Mouse (Mus musculus) CH12F3 (cell line): ENCODE data around the gene Cdh15.

ENCODE experiments used
- in situ Hi-C: fragments of 300-500 bp; cut with MboI; formaldehyde crosslinking; loops from 2 replicates; pipeline ENCODE4 v1.14.3; 2020; ENCODE audit warnings: low sequenced_read_pairs

The Cdh15 gene

DNA sequence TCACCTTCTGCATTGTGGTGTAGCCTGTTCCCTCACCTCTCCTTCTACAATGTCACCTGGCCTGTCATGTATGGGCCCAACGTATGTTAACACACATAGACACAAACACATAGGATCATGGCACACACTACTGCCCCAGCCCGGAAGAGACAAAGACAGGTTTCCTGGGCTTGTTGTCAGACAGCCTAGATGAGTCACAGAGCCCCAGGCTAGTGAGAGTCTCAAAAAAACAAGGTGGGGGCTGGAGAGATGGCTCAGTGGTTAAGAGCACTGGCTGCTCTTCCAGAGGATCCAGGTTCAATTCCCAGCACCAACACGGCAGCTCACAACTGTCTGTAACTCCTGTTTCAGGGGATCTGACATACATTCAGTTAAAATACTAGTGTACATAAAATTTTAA lies 30.5 kb downstream of the Cdh15 start:
- in situ Hi-C loops, result no loop called here

DNA sequence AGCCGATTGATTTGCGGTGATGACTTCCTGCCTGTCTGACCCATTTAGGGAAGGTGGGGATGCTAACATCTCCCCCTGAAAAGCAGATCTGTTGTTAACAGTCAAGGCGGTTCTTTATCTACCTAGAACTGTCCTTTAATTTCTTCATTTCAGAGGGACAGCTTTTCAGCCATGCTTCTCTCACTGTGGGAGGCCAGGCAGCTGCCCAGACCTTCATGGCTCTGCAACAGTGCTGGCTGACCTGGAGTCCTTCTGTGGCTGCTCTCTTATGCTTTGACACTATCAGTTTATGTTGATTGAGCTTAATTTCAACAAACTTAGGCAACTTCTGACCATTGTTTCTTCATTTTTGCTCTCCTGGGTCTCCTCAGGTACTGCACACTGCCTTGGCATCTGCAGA lies 32.5 kb downstream of the Cdh15 start:
- in situ Hi-C loops, result no loop called here

DNA sequence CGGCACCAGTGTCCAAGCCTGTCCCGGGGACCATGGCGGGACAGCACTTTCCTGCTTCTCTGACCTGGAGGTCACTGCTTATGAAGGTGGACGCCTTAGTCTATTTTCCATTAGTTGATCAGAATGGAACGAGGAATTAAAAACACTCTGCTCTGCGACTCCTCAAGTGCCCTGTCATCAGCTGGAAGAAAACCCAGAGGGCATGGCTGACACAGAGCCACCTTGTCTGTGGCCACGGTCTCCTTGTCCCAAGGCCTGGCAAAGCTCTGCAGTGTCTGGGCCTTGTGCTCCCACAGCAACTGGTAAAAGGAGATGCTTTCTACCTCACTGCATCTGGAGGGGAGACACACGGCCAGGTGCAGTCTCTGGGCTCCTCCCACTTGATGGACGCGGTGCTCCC lies 35.9 kb downstream of the Cdh15 start:
- in situ Hi-C loops, result no loop called here

DNA sequence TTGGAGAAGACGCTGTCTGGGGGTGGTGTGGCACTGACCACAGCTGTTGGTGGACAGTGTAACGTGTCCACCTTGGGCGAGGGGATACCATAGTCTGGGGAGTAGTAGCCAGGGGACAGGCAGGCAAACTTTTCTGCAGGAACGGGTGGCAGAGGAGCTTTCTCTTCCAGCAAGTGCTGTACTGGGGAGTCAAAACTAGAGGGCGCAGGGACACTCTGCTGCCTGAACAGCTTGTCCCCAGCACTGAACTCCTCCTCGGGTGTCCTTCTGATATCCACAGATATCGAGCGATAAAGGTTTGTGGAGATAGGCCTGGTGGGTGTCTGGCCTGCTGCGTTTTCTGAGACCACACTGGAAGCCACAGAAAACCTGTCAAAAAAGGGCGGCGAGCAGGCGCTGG lies 43.7 kb downstream of the Cdh15 start:
- in situ Hi-C loops, result no loop called here

DNA sequence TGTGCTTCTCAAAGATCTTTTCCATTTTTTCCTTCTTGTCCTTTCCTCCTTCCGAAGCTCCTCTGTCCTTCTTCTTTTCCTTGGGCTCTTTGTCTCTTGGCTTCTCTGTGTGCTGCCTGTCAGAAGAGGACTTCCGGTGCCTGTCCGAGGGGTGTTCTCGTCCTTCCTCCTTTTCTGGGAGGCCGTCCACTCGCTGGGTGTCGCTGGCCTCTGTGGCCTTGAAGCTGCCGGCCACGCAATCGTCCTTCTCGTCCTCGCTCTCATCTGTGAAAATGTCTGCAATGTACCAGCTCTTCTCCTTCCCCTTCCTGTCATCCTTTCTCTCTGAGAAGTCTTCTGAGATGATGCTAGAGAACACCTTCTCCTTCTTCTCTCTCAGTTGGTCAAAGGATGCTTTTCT lies 45.7 kb downstream of the Cdh15 start:
- in situ Hi-C loops, result no loop called here

DNA sequence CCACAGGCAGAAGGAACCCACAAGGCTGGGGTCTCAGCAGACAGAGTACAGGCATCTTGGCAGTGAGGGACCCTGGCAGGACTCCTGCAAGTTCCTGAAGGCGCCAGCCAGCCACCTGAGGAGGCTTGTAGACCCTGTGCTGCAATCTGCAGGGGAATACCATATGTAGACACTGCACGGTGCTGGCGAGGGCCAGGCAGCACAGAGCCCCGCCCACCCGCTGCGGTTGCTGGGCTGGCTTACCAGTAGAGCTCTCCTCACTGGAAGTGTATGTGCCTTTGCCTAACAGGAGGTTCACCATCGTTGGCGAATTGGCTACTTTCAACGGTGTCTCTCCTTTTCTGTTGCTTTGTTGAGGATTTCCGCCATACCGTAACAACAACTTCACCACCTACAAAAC lies 48.6 kb downstream of the Cdh15 start:
- in situ Hi-C loops, result no loop called here

DNA sequence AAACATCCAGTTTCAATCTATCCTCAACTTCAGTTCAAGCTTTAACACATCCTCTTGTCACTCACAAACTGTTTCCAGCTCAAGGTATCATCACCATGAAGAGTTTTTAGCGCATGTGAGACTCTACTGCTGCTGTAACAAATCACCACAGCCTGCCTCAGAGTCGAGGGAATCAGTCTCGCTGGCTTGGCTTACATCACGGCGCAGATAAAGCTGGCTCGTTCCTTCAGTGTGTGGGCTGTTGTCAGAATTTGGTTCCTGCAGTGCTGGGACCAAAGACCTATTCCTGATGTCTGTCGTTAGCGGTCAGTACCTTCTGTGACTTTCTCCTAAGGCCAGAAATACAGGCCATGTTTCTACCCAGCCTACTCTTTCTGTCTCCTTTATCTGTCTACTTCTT lies 49.4 kb downstream of the Cdh15 start:
- in situ Hi-C loops, result no loop called here

DNA sequence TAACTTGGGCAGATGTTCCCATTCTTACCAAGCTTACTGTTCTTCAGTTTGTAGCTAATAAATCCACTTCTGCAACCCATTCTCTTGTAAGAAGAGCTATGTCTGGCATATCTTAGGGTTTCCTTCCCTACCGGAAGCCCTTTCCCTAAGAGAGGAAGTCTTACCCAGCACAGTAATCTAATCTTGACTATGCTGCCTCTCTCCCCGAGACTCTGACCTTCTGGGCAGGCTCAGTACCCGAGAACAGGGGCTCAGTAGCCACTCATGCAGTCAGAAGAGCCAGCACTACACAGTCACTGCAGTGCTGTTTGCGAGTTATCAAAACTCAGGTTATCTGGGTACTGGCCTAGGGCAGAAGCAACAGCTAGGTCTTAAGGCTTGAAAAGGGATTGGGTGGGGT lies 50.3 kb downstream of the Cdh15 start:
- in situ Hi-C loops, result no loop called here

DNA sequence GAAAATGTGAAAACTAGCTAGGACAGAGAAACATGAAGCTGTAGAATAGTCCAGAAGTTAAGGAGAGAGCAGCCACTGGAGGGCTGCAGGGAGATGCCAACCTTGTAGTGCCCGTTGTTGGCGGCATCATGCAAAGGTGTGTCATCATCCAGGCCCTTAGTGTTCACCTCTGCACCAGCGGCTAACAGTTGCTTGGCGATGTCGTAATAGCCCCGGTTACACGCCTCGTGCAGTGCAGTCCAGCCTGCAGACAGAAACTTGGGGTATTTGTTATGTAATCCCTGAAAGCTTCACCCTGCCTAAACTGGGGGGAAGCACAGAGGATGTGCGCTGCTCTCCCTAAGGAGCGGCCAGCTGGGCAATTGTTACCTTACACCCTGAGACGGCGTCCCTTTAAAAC lies 50.7 kb downstream of the Cdh15 start:
- in situ Hi-C loops, result no loop called here

DNA sequence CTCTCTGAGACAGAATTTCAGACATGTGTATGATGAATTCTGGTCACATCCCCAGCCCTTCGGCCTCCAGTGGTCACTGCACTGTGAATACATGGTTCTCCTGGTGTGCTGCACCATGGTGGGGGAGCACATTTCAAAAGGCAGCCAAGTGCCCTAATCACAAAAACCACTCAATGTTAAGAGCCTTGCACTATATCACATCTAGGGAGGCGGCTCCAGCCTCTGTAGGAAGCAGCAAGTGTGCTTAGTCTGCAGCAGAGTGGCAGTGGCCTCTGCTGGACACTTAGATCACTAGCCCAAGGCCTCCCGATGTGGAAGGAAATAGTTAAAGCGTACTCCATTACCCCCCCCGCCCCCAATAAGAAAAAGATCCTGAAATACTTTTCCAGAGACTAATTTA lies 51.3 kb downstream of the Cdh15 start:
- in situ Hi-C loops, result no loop called here

DNA sequence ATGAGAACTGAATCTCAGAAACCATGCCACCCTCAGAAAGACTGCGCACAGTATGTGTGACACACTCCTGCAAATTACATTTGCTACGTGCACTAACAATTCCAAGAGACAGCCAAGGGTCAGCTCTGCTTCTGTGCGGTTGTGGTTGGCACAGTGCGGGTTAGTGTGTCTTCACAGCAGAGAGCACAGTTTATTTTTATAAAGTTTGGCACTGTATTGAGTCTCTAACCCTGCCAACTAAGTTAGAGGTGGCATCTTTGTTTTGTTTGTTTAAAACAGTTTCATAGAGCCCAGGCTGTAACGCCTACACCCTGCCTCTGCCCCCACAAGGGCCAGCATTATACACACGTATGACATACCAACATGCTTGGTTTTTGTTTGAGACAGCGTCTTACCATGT lies 53.7 kb downstream of the Cdh15 start:
- in situ Hi-C loops, result loop anchor here (10.0 kb wide), 1 partner anchor 293 kb away; no protein-coding TSS in a partner anchor

DNA sequence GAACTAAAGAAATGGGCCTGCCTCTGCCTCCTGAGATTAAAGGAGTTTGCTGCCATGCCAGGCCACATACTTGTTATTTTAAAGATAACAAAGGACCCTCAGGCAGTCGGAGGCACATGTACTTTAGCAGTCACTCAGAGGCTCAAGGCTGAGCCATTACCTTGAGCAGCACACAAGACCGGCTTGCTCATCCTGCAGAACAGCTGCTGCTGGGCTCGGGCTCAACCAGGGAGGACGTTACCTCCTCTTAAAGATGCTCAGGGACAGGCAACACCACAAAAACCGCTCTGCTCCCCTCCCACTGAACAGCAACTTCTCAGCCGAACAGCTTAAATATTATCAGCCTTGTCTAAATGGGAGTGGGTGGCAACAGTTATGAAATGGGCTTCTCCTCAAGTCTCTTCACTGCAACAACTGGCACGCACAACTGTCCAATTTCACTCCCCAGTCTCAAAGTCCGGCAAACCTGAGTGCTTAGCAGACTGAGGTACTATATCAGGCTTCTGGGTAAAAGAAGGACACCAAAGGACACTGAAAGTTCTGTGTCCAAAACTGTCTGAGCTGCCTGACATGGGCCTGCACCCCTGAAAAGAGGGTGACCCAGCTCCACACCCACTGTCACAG lies 54.2 kb downstream of the Cdh15 start:
- in situ Hi-C loops, result loop anchor here (10.0 kb wide), 1 partner anchor 293 kb away; no protein-coding TSS in a partner anchor

DNA sequence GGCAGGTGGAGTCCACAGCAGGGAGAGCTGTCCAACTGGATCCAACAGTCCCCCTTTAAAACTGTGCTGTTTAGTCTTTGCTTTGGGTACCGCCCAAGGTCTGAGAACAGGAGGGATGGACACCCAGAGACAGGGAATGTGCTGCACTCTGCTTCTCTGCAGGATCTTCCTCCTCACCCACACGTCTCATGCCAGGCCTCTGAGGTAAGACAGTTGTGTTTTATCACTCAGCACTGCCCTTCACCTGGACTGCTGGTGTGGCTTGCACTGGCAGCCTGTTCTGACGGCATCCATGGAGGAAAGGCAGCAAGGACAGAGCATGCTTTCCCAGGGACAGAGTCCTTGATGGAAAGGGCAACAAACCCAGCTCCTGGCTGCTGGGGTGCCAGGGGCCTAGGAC lies 54.8 kb downstream of the Cdh15 start:
- in situ Hi-C loops, result loop anchor here (10.0 kb wide), 1 partner anchor 292 kb away; no protein-coding TSS in a partner anchor

DNA sequence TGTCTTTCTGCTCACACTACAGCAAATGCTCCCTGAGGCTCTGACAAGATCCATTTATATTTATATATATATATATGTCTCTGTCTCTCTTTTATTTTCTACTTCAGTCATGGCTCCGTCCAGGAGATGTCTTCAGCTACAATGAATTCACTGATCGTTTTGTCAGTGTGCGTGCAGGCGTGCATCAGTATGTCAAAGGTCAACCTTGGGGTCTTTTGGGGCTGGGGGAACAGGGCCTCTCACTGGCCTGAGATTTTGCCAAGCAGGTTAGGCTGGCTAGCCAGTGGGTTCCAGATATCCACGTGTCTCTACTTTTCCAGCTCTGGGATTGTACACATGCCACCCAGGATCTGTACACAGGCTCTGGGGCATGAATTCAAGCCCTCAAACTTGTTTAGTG lies 55.2 kb downstream of the Cdh15 start:
- in situ Hi-C loops, result loop anchor here (10.0 kb wide), 1 partner anchor 292 kb away; no protein-coding TSS in a partner anchor

DNA sequence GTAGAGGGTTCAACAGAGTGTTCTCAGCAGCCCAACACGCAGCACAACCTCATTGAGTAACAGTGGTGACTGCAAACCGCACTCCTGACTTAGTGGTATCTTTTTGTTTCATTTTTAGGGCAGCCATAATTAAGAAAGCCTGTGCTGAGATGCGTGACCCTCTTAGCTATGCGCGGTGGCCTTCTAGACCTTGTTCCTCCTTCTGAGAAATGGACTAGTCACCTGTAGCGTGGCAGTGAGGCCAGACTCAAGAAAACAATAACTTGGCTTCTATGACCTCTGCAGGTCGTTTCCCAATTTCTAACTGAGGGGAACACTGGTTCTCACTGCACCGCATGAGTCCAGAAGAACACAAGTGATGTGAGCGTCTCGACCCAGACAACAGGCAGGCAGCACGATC lies 56.7 kb downstream of the Cdh15 start:
- in situ Hi-C loops, result loop anchor here (10.0 kb wide), 1 partner anchor 290 kb away; no protein-coding TSS in a partner anchor

DNA sequence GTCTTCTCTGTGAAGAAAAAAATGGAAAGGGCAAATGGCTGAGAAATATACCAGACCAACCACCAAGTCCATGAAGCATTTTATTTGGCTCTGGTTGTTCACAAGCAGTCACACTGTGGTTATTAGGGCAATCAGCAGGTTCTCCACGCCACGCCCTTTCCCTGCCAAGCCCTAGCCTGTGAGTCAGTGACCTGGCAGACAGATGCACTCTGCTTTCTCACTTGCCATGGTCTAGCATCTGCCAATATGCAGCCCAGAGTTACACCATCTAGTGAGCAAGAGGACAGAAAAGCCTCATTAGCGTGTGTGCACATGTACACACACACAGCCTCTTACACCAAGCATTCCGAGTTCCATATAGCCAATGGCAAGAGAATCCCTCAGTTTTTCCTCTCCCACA lies 57.6 kb downstream of the Cdh15 start:
- in situ Hi-C loops, result loop anchor here (10.0 kb wide), 1 partner anchor 289 kb away; no protein-coding TSS in a partner anchor

DNA sequence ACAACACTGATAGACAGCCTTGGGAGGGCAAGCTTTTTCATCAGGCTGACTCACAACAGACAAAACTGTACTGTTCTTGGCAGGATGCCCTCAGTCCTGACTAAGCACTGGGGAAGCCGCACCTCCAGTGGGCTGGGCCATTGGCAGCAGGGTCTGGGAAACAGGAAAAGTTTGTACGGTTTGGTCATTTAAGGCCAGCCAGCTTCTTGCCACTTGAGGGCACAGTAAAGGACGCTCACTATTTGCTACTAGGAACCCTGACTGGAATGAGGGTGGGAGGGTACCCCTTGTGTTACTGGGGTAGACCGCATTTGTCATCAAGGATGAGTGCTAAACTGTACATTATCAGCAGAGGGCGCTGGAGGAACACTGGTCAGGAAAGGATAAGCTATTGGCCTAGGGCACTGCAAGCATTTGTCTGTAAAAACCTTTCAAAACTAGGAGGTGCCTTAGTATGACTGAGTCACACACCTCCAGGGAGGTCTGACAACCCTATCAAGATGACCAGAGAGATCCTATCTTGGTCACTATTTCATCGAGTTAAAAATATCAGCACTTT lies 58.8 kb downstream of the Cdh15 start:
- in situ Hi-C loops, result loop anchor here (10.0 kb wide), 1 partner anchor 288 kb away; no protein-coding TSS in a partner anchor

DNA sequence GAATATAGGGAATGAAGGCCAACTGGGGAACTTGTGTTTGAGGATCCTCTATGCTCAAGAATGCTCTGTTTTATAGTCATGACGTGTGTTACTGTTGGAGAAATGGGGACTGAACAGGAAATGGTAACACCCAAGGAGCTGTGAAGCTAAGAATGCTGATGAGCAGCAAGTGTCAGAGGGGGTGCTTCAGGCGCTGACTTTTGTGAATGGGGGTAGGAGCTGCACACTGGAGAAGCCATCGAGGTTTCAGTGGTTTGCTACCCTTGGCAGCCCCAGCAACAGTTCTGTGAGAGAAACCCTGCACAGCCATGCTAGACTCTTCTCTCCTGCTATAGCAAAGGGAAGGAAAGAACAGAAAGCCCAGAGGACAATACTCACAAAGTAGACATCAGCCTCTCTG lies 64.4 kb downstream of the Cdh15 start:
- in situ Hi-C loops, result no loop called here

DNA sequence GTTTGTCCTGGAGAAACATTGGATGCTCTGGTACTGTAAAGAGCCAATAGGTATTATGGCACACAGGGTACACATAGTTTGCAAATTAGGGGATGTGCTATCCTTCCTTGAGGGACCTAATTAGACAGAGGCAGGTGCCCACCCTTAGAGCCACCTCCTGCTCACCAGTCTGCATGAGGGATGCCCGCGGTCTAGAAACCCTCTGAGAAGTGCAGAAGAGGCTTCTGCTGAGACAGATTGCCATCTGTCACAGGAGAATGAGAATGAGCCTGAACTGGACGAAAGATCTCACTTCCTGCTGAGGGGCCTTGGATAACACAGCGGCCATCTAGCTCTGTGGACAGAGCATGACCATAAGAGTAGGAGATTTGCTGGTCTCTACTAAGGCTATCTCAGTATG lies 65.1 kb downstream of the Cdh15 start:
- in situ Hi-C loops, result no loop called here

DNA sequence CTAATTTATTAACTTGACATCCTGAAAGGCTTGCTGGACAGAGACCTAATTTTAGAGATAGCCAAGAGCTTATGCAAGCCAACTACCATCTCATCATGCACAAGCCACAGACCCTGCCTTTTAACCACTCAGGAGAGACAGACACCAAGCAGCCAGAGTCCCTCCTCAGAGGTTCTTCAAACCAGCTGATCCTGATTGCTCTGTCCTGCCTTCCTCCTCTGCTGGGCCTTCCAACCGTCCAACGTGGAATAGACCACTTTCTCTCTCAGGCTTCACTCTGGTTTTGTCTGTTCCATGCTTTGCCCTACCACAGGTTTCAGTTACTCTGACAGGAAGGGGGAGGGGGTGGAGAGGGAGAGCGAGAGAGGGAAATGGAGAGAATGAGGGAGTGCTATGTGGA lies 69.0 kb downstream of the Cdh15 start:
- in situ Hi-C loops, result no loop called here
